Mouse (Mus musculus) CH12.LX (cell line): ENCODE measurements around the gene Prkn. TPM values are rescaled to one million over a fixed set of nuclear protein-coding genes. Genes with fewer than 3 reads are reported as not detected.
"Not testable (repeated sequence)": the region's sequence is repeated elsewhere in the genome, so short reads cannot be mapped to it uniquely, and the experiment has no call there.

Experiments used
- DNase-seq: peaks from one replicate; pipeline ENCODE4 v3.0.0-alpha.2; 2013; ENCODE audit errors: extremely low read depth
- H3K27ac ChIP-seq: 2 replicates; pipeline ENCODE4 v1.5.1; 2012; ENCODE audit warnings: low read depth, mild to moderate bottlenecking, control low read depth, moderate library complexity; ENCODE audit not compliant: insufficient read depth
- H3K27me3 ChIP-seq: replicated peaks from 2 replicates; pipeline ENCODE3; 2012; ENCODE audit warnings: inconsistent platforms
- H3K36me3 ChIP-seq, 2 experiments: replicated peaks in 1 of 2; 2 replicates each; pipeline versions ENCODE3 to v1.6.1; 2012; ENCODE audit warnings: inconsistent platforms in 1 of 2, low read length in 1 of 2, mild to moderate bottlenecking in 1 of 2, mixed read lengths in 1 of 2, moderate library complexity in 1 of 2; ENCODE audit not compliant: control insufficient read depth in 1 of 2, insufficient read depth in 1 of 2
- H3K4me1 ChIP-seq, 2 experiments: 2 replicates each; pipeline ENCODE4 v1.6.1; 2012; ENCODE audit warnings: inconsistent platforms in 1 of 2, moderate library complexity in 1 of 2; ENCODE audit not compliant: insufficient read depth in 2 of 2, control insufficient read depth in 1 of 2
- H3K4me2 ChIP-seq: 2 replicates; pipeline ENCODE4 v1.6.1; 2012; ENCODE audit warnings: low read depth, mild to moderate bottlenecking, control low read depth; ENCODE audit not compliant: poor library complexity, insufficient read depth, severe bottlenecking
- H3K4me3 ChIP-seq, 3 experiments: fragments of 150-350 bp in 1 of 3; sonication (generic) in 1 of 3; replicated peaks in 1 of 3; 2 replicates each; pipeline versions ENCODE3 to v1.5.1; 2011 to 2012; ENCODE audit warnings: low read depth in 2 of 3, low read length in 2 of 3, mild to moderate bottlenecking in 2 of 3, moderate library complexity in 2 of 3, control low read depth in 1 of 3, improper control_type of control experiment in 1 of 3, inconsistent platforms in 1 of 3, mixed read lengths in 1 of 3; ENCODE audit not compliant: poor library complexity in 1 of 3
- H3K79me2 ChIP-seq: replicated peaks from 2 replicates; pipeline ENCODE4 v1.6.1; 2012; ENCODE audit warnings: mild to moderate bottlenecking, moderate library complexity; ENCODE audit not compliant: control insufficient read depth, poor library complexity, insufficient read depth, severe bottlenecking; ENCODE audit errors: extremely low read depth
- H3K9ac ChIP-seq: 2 replicates; pipeline ENCODE4 v1.6.1; 2012; ENCODE audit warnings: low read depth, mild to moderate bottlenecking, control low read depth, moderate library complexity; ENCODE audit not compliant: insufficient read depth
- H3K9me3 ChIP-seq: replicated peaks from 2 replicates; pipeline ENCODE3; 2012; ENCODE audit warnings: low read length, inconsistent platforms, mixed read lengths
- CTCF ChIP-seq, 2 experiments: IDR thresholded peaks in 1 of 2; conservative IDR thresholded peaks in 1 of 2; 2 replicates each; pipeline ENCODE4 v1.5.1; 2011 to 2012; ENCODE audit warnings: low read depth in 2 of 2, low read length in 2 of 2, improper control_type of control experiment in 1 of 2, inconsistent platforms in 1 of 2, mild to moderate bottlenecking in 1 of 2, moderate library complexity in 1 of 2
- ELF1 ChIP-seq: IDR thresholded peaks from 2 replicates; pipeline ENCODE4 v1.6.1; 2014; ENCODE audit warnings: low read depth, mild to moderate bottlenecking, inconsistent platforms, low read length, improper control_type of control experiment
- HCFC1 ChIP-seq: IDR thresholded peaks from 2 replicates; pipeline ENCODE4 v1.6.1; 2012; ENCODE audit warnings: low read depth, mild to moderate bottlenecking, inconsistent platforms, low read length, improper control_type of control experiment
- JUND ChIP-seq: conservative IDR thresholded peaks from 2 replicates; pipeline ENCODE4 v1.6.1; 2011; ENCODE audit warnings: low read depth, low read length, improper control_type of control experiment
- KAT2A ChIP-seq: IDR thresholded peaks from 2 replicates; pipeline ENCODE4 v1.6.1; 2012; ENCODE audit warnings: low read length, improper control_type of control experiment, inconsistent platforms; ENCODE audit not compliant: insufficient replicate concordance
- MAX ChIP-seq: IDR thresholded peaks from 2 replicates; pipeline ENCODE4 v1.6.1; 2011; ENCODE audit warnings: low read length, improper control_type of control experiment
- MEF2A ChIP-seq: IDR thresholded peaks from 2 replicates; pipeline ENCODE4 v1.6.1; 2014; ENCODE audit warnings: low read depth, mild to moderate bottlenecking, inconsistent platforms, low read length, improper control_type of control experiment, borderline replicate concordance
- MXI1 ChIP-seq: IDR thresholded peaks from 2 replicates; pipeline ENCODE4 v1.6.1; 2011; ENCODE audit warnings: mild to moderate bottlenecking, low read depth, low read length, improper control_type of control experiment
- MYC ChIP-seq: IDR thresholded peaks from 2 replicates; pipeline ENCODE4 v1.6.1; 2011; ENCODE audit warnings: low read depth, mild to moderate bottlenecking, improper control_type of control experiment, low read length
- NELFE ChIP-seq: IDR thresholded peaks from 2 replicates; pipeline ENCODE4 v1.6.1; 2011; ENCODE audit warnings: low read depth, low read length, improper control_type of control experiment
- NRF1 ChIP-seq: IDR thresholded peaks from 2 replicates; pipeline ENCODE4 v1.6.1; 2014; ENCODE audit warnings: low read depth, mild to moderate bottlenecking, inconsistent platforms, low read length, improper control_type of control experiment, moderate library complexity
- PAX5 ChIP-seq: IDR thresholded peaks from 2 replicates; pipeline ENCODE4 v1.6.1; 2012; ENCODE audit warnings: low read length, inconsistent platforms, mixed read lengths
- RCOR1 ChIP-seq: conservative IDR thresholded peaks from 2 replicates; pipeline ENCODE4 v1.6.1; 2012; ENCODE audit warnings: low read depth, mild to moderate bottlenecking, inconsistent platforms, low read length, improper control_type of control experiment
- SMC3 ChIP-seq: IDR thresholded peaks from 2 replicates; pipeline ENCODE4 v1.6.1; 2011; ENCODE audit warnings: low read depth, low read length, improper control_type of control experiment
- TBP ChIP-seq: conservative IDR thresholded peaks from 2 replicates; pipeline ENCODE4 v1.6.1; 2011; ENCODE audit warnings: low read depth, low read length, improper control_type of control experiment
- TCF12 ChIP-seq: IDR thresholded peaks from 2 replicates; pipeline ENCODE4 v1.6.1; 2014; ENCODE audit warnings: low read depth, mild to moderate bottlenecking, inconsistent platforms, low read length, improper control_type of control experiment
- UBTF ChIP-seq: IDR thresholded peaks from 2 replicates; pipeline ENCODE4 v1.6.1; 2012; ENCODE audit warnings: low read depth, mild to moderate bottlenecking, inconsistent platforms, low read length, improper control_type of control experiment, moderate library complexity
- USF1 ChIP-seq: IDR thresholded peaks from 2 replicates; pipeline ENCODE4 v1.6.1; 2014; ENCODE audit warnings: low read depth, mild to moderate bottlenecking, inconsistent platforms, low read length, improper control_type of control experiment
- USF2 ChIP-seq: conservative IDR thresholded peaks from 2 replicates; pipeline ENCODE4 v1.6.1; 2011; ENCODE audit warnings: low read depth, low read length, improper control_type of control experiment
- ZC3H11A ChIP-seq: IDR thresholded peaks from 2 replicates; pipeline ENCODE4 v1.6.1; 2012; ENCODE audit warnings: low read depth, mild to moderate bottlenecking, inconsistent platforms, low read length, improper control_type of control experiment
- ZKSCAN1 ChIP-seq: IDR thresholded peaks from 2 replicates; pipeline ENCODE4 v1.6.1; 2012; ENCODE audit warnings: low read depth, inconsistent platforms, low read length, improper control_type of control experiment, borderline replicate concordance
- dilution Hi-C: fragments of 300-500 bp; cut with MboI; formaldehyde crosslinking; loops from 2 replicates; pipeline ENCODE4 v1.14.3; 2020; ENCODE audit warnings: low sequenced_read_pairs; ENCODE audit not compliant: extremely low pct_unique_long_range_greater_than_20kb, extremely low pct_ligation_motif_present
- in situ Hi-C: fragments of 300-500 bp; cut with MboI; formaldehyde crosslinking; loops from 3 replicates; pipeline ENCODE4 v1.14.3; 2019; ENCODE audit warnings: low sequenced_read_pairs, low pct_ligation_motif_present, low pct_unique_long_range_greater_than_20kb, mixed read lengths
- polyA plus RNA-seq: library from polyadenylated mRNA; unstranded; fragments of >175 nt; gene quantifications from 2 replicates; pipeline ENCODE4 v1.2.1, GENCODE M21; 2012; ENCODE audit warnings: low read depth; ENCODE audit not compliant: insufficient read length
- total RNA-seq, 2 experiments: library from RNA; depleted of rRNA; stranded (reverse); fragments of 300-350 nt in 1 of 2; fragments of >200 nt in 1 of 2; gene quantifications; 2 replicates each; pipeline ENCODE4 v1.2.3; 2012 to 2014

Prkn gene
- total and polyA plus RNA-seq, 3 experiments: 0.08 TPM; not detected in 2

- TF ChIP-seq TCF12 (no peak), PAX5 (no peak), NRF1 (no peak), KAT2A (no peak), USF1 (no peak), RCOR1 (no peak), MYC (0 out of 2 replicates have a peak, but pooled peaks have one; percentile 50), ZC3H11A (no peak), MAX (peak; percentile 32; the same call in 1 of the 2 replicates), MEF2A (no peak)
- TF ChIP-seq, all 38 proteins: peak for 7
These were observed 1153.1 kb downstream of the Prkn start (continued) for GRCm38 (mm10) chr17:11993249-11993648.

GRCm38 (mm10) chr17:11994252-11994651 lies 1154.1 kb downstream of the Prkn start:
- H3K4me1 ChIP-seq: peaks cover 0 to 4% of the 10 kb centered on the region in 2 experiments; a peak in 2 of 4 replicates

GRCm38 (mm10) chr17:11994754-11995153 lies 1154.6 kb downstream of the Prkn start:
- H3K4me3 ChIP-seq, dilution Hi-C loops, H3K4me2 ChIP-seq, DNase-seq, H3K27ac ChIP-seq, H3K36me3 ChIP-seq, H3K27me3 ChIP-seq, H3K9me3 ChIP-seq, H3K4me1 ChIP-seq, in situ Hi-C loops, H3K9ac ChIP-seq, H3K79me2 ChIP-seq: not testable (repeated sequence)

More at GRCm38 (mm10) chr17:11994252-11994651, 1154.1 kb downstream of the Prkn start:
- H3K36me3 ChIP-seq: no peaks in the 10 kb centered on the region
- no peak overlapping the region for H3K4me3 ChIP-seq
- H3K9me3 ChIP-seq: no peaks in the 10 kb centered on the region
- in situ Hi-C loops: no loop called here
- TF ChIP-seq HCFC1 (no peak), CTCF (conservative IDR thresholded peaks at IDR 0.05 in 1 of 2, IDR thresholded peaks at IDR 0.05 in 1 of 2; ENCODE audit: low read depth in 2 of 2, low read length in 2 of 2) (no peak), JUND (no peak), SMC3 (no peak), UBTF (no peak), ELF1 (no peak), ZC3H11A (no peak), ZKSCAN1 (no peak), MXI1 (no peak), NELFE (no peak), TBP (no peak), USF2 (no peak)
- DNase-seq: no peak
- no peaks in the 10 kb centered on the region for H3K79me2 ChIP-seq
- dilution Hi-C loops: no loop called here
- no peak overlapping the region for H3K4me2 ChIP-seq
- H3K27me3 ChIP-seq: peaks cover 5% of the 10 kb centered on the region
- no peak overlapping the region for H3K9ac ChIP-seq
- no peak overlapping the region for H3K27ac ChIP-seq
